Mouse (Mus musculus): ENCODE data around the gene Aff3. TPM values are rescaled to one million over a fixed set of nuclear protein-coding genes. Genes with fewer than 3 reads are reported as not detected.

Gene Aff3
- polyA plus RNA-seq, 1 experiment: not detected

- H3K4me3 ChIP-seq (ENCODE audit: insufficient read depth, low read depth, low read length): no peak overlapping the region
- H3K4me1 ChIP-seq (ENCODE audit: control insufficient read depth, insufficient read depth, low read length): peaks cover 8% of the 10 kb centered on the region; the same call in 1 of the 2 replicates
- H3K27ac ChIP-seq (ENCODE audit: insufficient read depth, low read depth, low read length): no peak overlapping the region
- TF ChIP-seq POLR2A (IDR thresholded peaks at IDR 0.05; ENCODE audit: insufficient read depth, low read depth, low read length) (no peak), CTCF (IDR thresholded peaks at IDR 0.05; ENCODE audit: insufficient read depth, low read depth, low read length) (no peak)
- 95% methylated on average over 11 of the region's 11 CpGs for WGBS
These were observed 357.5 kb downstream of the Aff3 start for GRCm38 (mm10) chr1:38307234-38307633.

GRCm38 (mm10) chr1:38306146-38306545, 358.6 kb downstream of the Aff3 start:
- Histone ChIP-seq H3K4me3 (ENCODE audit: insufficient read depth, low read depth, low read length) (no peak overlapping the region), H3K27ac (ENCODE audit: insufficient read depth, low read depth, low read length) (no peak overlapping the region), H3K4me1 (ENCODE audit: control insufficient read depth, insufficient read depth, low read length) (peaks cover 8% of the 10 kb centered on the region; the same call in 1 of the 2 replicates)
- WGBS: 91% methylated on average over 7 of the region's 7 CpGs
- no peak for TF ChIP-seq POLR2A (IDR thresholded peaks at IDR 0.05; ENCODE audit: insufficient read depth, low read depth, low read length)
- TF ChIP-seq CTCF (IDR thresholded peaks at IDR 0.05; ENCODE audit: insufficient read depth, low read depth, low read length): no peak

- H3K4me1 ChIP-seq (ENCODE audit: control insufficient read depth, insufficient read depth, low read length): peaks cover 8% of the 10 kb centered on the region; the same call in 1 of the 2 replicates
- TF ChIP-seq CTCF (IDR thresholded peaks at IDR 0.05; ENCODE audit: insufficient read depth, low read depth, low read length) (no peak), POLR2A (IDR thresholded peaks at IDR 0.05; ENCODE audit: insufficient read depth, low read depth, low read length) (no peak)
- 93% methylated on average over 11 of the region's 11 CpGs for WGBS
These were observed 360.4 kb downstream of the Aff3 start for GRCm38 (mm10) chr1:38304376-38304775.

GRCm38 (mm10) chr1:38298291-38298690, 366.5 kb downstream of the Aff3 start:
- H3K4me3 ChIP-seq (ENCODE audit: insufficient read depth, low read depth, low read length): no peak overlapping the region
- TF ChIP-seq POLR2A (IDR thresholded peaks at IDR 0.05; ENCODE audit: insufficient read depth, low read depth, low read length) (no peak), CTCF (IDR thresholded peaks at IDR 0.05; ENCODE audit: insufficient read depth, low read depth, low read length) (no peak)
- 0 out of 2 replicates have a peak, but pooled peaks cover 3% of the 10 kb centered on the region for H3K4me1 ChIP-seq (ENCODE audit: control insufficient read depth, insufficient read depth, low read length)
- no peak overlapping the region for H3K27ac ChIP-seq (ENCODE audit: insufficient read depth, low read depth, low read length)
- 55% methylated on average over 3 of the region's 3 CpGs for WGBS

More at GRCm38 (mm10) chr1:38304376-38304775, 360.4 kb downstream of the Aff3 start:
- Histone ChIP-seq H3K27ac (ENCODE audit: insufficient read depth, low read depth, low read length) (no peak overlapping the region), H3K4me3 (ENCODE audit: insufficient read depth, low read depth, low read length) (no peak overlapping the region)

GRCm38 (mm10) chr1:38294906-38295305, 369.8 kb downstream of the Aff3 start:
- 89% methylated on average over 6 of the region's 6 CpGs for WGBS
- no peak for TF ChIP-seq POLR2A (IDR thresholded peaks at IDR 0.05; ENCODE audit: insufficient read depth, low read depth, low read length)
- no peak for TF ChIP-seq CTCF (IDR thresholded peaks at IDR 0.05; ENCODE audit: insufficient read depth, low read depth, low read length)
- H3K27ac ChIP-seq (ENCODE audit: insufficient read depth, low read depth, low read length): no peak overlapping the region
- no peak overlapping the region for H3K4me3 ChIP-seq (ENCODE audit: insufficient read depth, low read depth, low read length)
- peaks cover 6% of the 10 kb centered on the region for H3K4me1 ChIP-seq (ENCODE audit: control insufficient read depth, insufficient read depth, low read length)

GRCm38 (mm10) chr1:38294336-38294695, 370.4 kb downstream of the Aff3 start:
- Histone ChIP-seq H3K27ac (ENCODE audit: insufficient read depth, low read depth, low read length) (no peak overlapping the region), H3K4me1 (ENCODE audit: control insufficient read depth, insufficient read depth, low read length) (peaks cover 6% of the 10 kb centered on the region), H3K4me3 (ENCODE audit: insufficient read depth, low read depth, low read length) (no peak overlapping the region)
- 96% methylated on average over 9 of the region's 9 CpGs for WGBS
- TF ChIP-seq CTCF (IDR thresholded peaks at IDR 0.05; ENCODE audit: insufficient read depth, low read depth, low read length) (no peak), POLR2A (IDR thresholded peaks at IDR 0.05; ENCODE audit: insufficient read depth, low read depth, low read length) (no peak)

- Histone ChIP-seq H3K27ac (ENCODE audit: insufficient read depth, low read depth, low read length) (no peak overlapping the region), H3K4me1 (ENCODE audit: control insufficient read depth, insufficient read depth, low read length) (peaks cover 6% of the 10 kb centered on the region), H3K4me3 (ENCODE audit: insufficient read depth, low read depth, low read length) (no peak overlapping the region)
- 94% methylated on average over 12 of the region's 12 CpGs for WGBS
- TF ChIP-seq CTCF (IDR thresholded peaks at IDR 0.05; ENCODE audit: insufficient read depth, low read depth, low read length) (no peak), POLR2A (IDR thresholded peaks at IDR 0.05; ENCODE audit: insufficient read depth, low read depth, low read length) (no peak)
These were observed 371.0 kb downstream of the Aff3 start for GRCm38 (mm10) chr1:38293671-38294335.

GRCm38 (mm10) chr1:38292851-38293250, 371.9 kb downstream of the Aff3 start:
- TF ChIP-seq CTCF (IDR thresholded peaks at IDR 0.05; ENCODE audit: insufficient read depth, low read depth, low read length): no peak
- TF ChIP-seq POLR2A (IDR thresholded peaks at IDR 0.05; ENCODE audit: insufficient read depth, low read depth, low read length): no peak
- no peak overlapping the region for H3K4me3 ChIP-seq (ENCODE audit: insufficient read depth, low read depth, low read length)
- H3K4me1 ChIP-seq (ENCODE audit: control insufficient read depth, insufficient read depth, low read length): peaks cover 8% of the 10 kb centered on the region
- WGBS: 44% methylated on average over 4 of the region's 4 CpGs
- H3K27ac ChIP-seq (ENCODE audit: insufficient read depth, low read depth, low read length): no peak overlapping the region

- Histone ChIP-seq H3K4me3 (ENCODE audit: insufficient read depth, low read depth, low read length) (no peak overlapping the region), H3K4me1 (ENCODE audit: control insufficient read depth, insufficient read depth, low read length) (peaks cover 8% of the 10 kb centered on the region), H3K27ac (ENCODE audit: insufficient read depth, low read depth, low read length) (no peak overlapping the region)
- TF ChIP-seq POLR2A (IDR thresholded peaks at IDR 0.05; ENCODE audit: insufficient read depth, low read depth, low read length) (no peak), CTCF (IDR thresholded peaks at IDR 0.05; ENCODE audit: insufficient read depth, low read depth, low read length) (no peak)
- WGBS: 79% methylated on average over 6 of the region's 6 CpGs
These were observed 372.8 kb downstream of the Aff3 start for GRCm38 (mm10) chr1:38291915-38292314.
